Mouse (Mus musculus): ENCODE data around the gene Slc30a1.

DNA sequence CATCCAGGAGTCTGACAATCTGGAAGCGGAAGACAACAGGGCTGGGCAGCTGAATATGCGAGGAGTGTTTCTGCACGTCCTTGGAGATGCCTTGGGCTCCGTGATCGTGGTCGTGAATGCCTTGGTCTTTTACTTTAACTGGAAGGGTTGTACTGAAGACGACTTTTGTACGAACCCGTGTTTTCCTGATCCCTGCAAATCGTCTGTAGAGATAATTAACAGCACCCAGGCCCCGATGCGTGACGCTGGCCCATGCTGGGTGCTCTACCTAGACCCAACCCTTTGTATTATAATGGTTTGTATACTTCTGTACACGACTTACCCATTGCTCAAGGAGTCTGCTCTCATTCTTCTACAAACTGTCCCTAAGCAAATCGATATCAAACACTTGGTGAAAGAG, 2.3 kb downstream of the Slc30a1 start:
- TF ChIP-seq EP300 (IDR thresholded peaks at IDR 0.05) (no peak), CTCF (IDR thresholded peaks at IDR 0.05) (no peak)
